Mouse (Mus musculus): ENCODE results near the gene Abca2. TPM values are rescaled to one million over a fixed set of nuclear protein-coding genes. Genes with fewer than 3 reads are reported as not detected.

Abca2 gene
- polyA plus RNA-seq, 1 experiment from 2014 or later = 2.7 TPM

GRCm38 (mm10) chr2:25482969-25483368, 54.5 kb downstream of the Abca2 start:
- H3K27ac ChIP-seq (replicated peaks) = no peak overlapping the region
- no peak overlapping the region for H3K4me3 ChIP-seq
- H3K4me1 ChIP-seq = no peaks in the 10 kb centered on the region
- H3K27me3 ChIP-seq (replicated peaks) = peaks cover 36% of the 10 kb centered on the region
- H3K36me3 ChIP-seq = no peaks in the 10 kb centered on the region
- no peaks in the 10 kb centered on the region for H3K9me3 ChIP-seq
- 27% methylated on average over 7 of the region's 7 CpGs for WGBS
- no peak overlapping the region for H3K9ac ChIP-seq
- no peak for ATAC-seq (ENCODE audit: extremely low read depth, insufficient number of reproducible peaks, low FRiP score, low TSS enrichment)
- H3K4me2 ChIP-seq = no peak overlapping the region

- no peak overlapping the region for H3K9ac ChIP-seq
- no peak for ATAC-seq (ENCODE audit: extremely low read depth, insufficient number of reproducible peaks, low FRiP score, low TSS enrichment)
- 54% methylated on average over 11 of the region's 11 CpGs for WGBS
Observed at GRCm38 (mm10) chr2:25484901-25485647, 56.6 kb downstream of the Abca2 start.

GRCm38 (mm10) chr2:25487965-25488670, 59.6 kb downstream of the Abca2 start:
- Histone ChIP-seq H3K4me1 (no peaks in the 10 kb centered on the region), H3K27me3 (replicated peaks) (peaks cover 17% of the 10 kb centered on the region), H3K9me3 (no peaks in the 10 kb centered on the region), H3K4me3 (no peak overlapping the region), H3K27ac (replicated peaks) (no peak overlapping the region), H3K9ac (no peak overlapping the region), H3K36me3 (no peaks in the 10 kb centered on the region), H3K4me2 (no peak overlapping the region)
- WGBS = 63% methylated on average over 6 of the region's 6 CpGs
- ATAC-seq (ENCODE audit: extremely low read depth, insufficient number of reproducible peaks, low FRiP score, low TSS enrichment) = no peak

More at GRCm38 (mm10) chr2:25484901-25485647, 56.6 kb downstream of the Abca2 start:
- no peak overlapping the region for H3K4me2 ChIP-seq
- no peak overlapping the region for H3K27ac ChIP-seq (replicated peaks)
- no peaks in the 10 kb centered on the region for H3K4me1 ChIP-seq
- H3K9me3 ChIP-seq = no peaks in the 10 kb centered on the region
- H3K4me3 ChIP-seq = no peak overlapping the region
- peaks cover 29% of the 10 kb centered on the region for H3K27me3 ChIP-seq (replicated peaks)
- no peaks in the 10 kb centered on the region for H3K36me3 ChIP-seq

DNA sequence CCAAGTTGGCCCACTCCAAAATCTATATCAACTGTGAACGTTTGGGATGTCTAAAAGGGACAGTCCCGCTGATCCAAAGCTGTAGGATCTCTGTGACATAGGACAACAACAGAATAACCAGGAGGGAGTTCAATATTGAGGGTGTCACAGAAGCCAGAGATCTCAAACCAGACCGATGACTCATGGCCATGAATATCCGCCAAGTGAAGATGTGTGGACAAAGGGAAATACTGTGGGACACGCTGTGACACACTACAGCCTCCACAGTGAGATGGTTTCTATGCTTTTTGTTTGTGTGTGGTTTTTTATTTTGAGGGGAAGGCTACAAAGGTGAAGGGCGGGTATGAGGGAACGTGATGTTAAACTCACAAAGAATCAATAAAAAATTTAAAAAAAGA, 60.2 kb downstream of the Abca2 start:
- Histone ChIP-seq H3K36me3 (no peaks in the 10 kb centered on the region), H3K9ac (no peak overlapping the region), H3K9me3 (no peaks in the 10 kb centered on the region), H3K4me1 (no peaks in the 10 kb centered on the region), H3K4me3 (no peak overlapping the region), H3K27ac (replicated peaks) (no peak overlapping the region), H3K4me2 (no peak overlapping the region), H3K27me3 (replicated peaks) (peaks cover 17% of the 10 kb centered on the region)
- 60% methylated on average over 7 of the region's 7 CpGs for WGBS
- no peak for ATAC-seq (ENCODE audit: extremely low read depth, insufficient number of reproducible peaks, low FRiP score, low TSS enrichment)

GRCm38 (mm10) chr2:25492988-25493387, 64.5 kb downstream of the Abca2 start:
- Histone ChIP-seq H3K27ac (replicated peaks) (no peak overlapping the region), H3K4me2 (no peak overlapping the region), H3K27me3 (replicated peaks) (0 out of 2 replicates have a peak, but pooled peaks cover 3% of the 10 kb centered on the region), H3K36me3 (no peaks in the 10 kb centered on the region), H3K9me3 (no peaks in the 10 kb centered on the region), H3K4me1 (peaks cover 5% of the 10 kb centered on the region; the same call in 1 of the 2 replicates), H3K4me3 (no peak overlapping the region), H3K9ac (no peak overlapping the region)
- no peak for ATAC-seq (ENCODE audit: extremely low read depth, insufficient number of reproducible peaks, low FRiP score, low TSS enrichment)
- 70% methylated on average over 5 of the region's 5 CpGs for WGBS

GRCm38 (mm10) chr2:25493476-25493961, 65.0 kb downstream of the Abca2 start, which contains the start of gene Lcn12:
Lcn12 (minus strand) TSS chr2:25493911.
- no peak within 1 kb of the TSS for H3K4me3 ChIP-seq
- H3K9me3 ChIP-seq = no peaks in the 10 kb centered on the region
- 68% methylated on average over 5 of the region's 5 CpGs for WGBS
- no peak within 1 kb of the TSS for H3K27ac ChIP-seq (replicated peaks)
- peaks cover 8% of the 10 kb centered on the region; the same call in 1 of the 2 replicates for H3K4me1 ChIP-seq
- no peak within 1 kb of the TSS for H3K9ac ChIP-seq
- no peak for ATAC-seq (ENCODE audit: extremely low read depth, insufficient number of reproducible peaks, low FRiP score, low TSS enrichment)
- no peaks in the 10 kb centered on the region for H3K36me3 ChIP-seq
- no peaks in the 10 kb centered on the region for H3K27me3 ChIP-seq (replicated peaks)
- no peak within 1 kb of the TSS for H3K4me2 ChIP-seq

DNA sequence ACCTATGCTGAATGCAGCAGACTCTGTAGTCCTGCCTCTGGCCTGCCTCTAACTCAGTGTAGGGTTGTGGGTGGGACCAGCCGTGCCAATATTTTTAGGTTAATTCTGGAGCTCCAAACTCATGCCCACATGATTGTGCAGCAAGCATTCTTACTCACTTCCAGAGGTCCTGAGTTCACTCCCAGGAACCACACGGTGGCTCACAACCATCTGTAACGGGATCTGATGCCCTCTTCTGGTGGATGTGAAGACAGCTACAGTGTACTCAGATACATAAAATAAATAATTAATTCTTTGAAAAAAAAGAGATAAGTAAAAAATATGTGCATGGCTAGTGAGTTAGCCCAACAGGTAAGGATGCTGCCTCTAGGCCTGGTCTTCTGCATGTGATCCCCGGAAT, 68.0 kb downstream of the Abca2 start:
- Histone ChIP-seq H3K9me3 (no peaks in the 10 kb centered on the region), H3K4me3 (no peak overlapping the region), H3K36me3 (no peaks in the 10 kb centered on the region), H3K4me2 (no peak overlapping the region), H3K27ac (replicated peaks) (no peak overlapping the region), H3K4me1 (peaks cover 17% of the 10 kb centered on the region), H3K9ac (no peak overlapping the region), H3K27me3 (replicated peaks) (no peaks in the 10 kb centered on the region)
- WGBS = 38% methylated on average over 4 of the region's 4 CpGs
- no peak for ATAC-seq (ENCODE audit: extremely low read depth, insufficient number of reproducible peaks, low FRiP score, low TSS enrichment)

Small RNAs within 50 kb of the gene (microRNA-seq; reads per million reads assigned to microRNA genes)
- gene Mir3087 = not detected

Other genes with a start within 250 kb of the Abca2 start
- 7.7 and 8.2 TPM in 2 replicates for gene Nrarp, start 247.9 kb upstream of the Abca2 start, polyA plus RNA-seq (2015; fragmentation: Nextera tagmentation; extraction: Ambion mirVana)
- 6.4 and 6.9 TPM in 2 replicates for gene Tor4a, start 231.8 kb upstream of the Abca2 start, polyA plus RNA-seq (2015; fragmentation: Nextera tagmentation; extraction: Ambion mirVana)
- 68.8 and 72.8 TPM in 2 replicates for gene Nelfb, start 217.2 kb upstream of the Abca2 start, polyA plus RNA-seq (2015; fragmentation: Nextera tagmentation; extraction: Ambion mirVana)
- not detected in 2 replicates for gene Stpg3, start 214.1 kb upstream of the Abca2 start, polyA plus RNA-seq (2015; fragmentation: Nextera tagmentation; extraction: Ambion mirVana)
- not detected in 2 replicates for gene Fam166a, start 210.0 kb upstream of the Abca2 start, polyA plus RNA-seq (2015; fragmentation: Nextera tagmentation; extraction: Ambion mirVana)
- 402 and 437 TPM in 2 replicates for gene Tubb4b, start 204.0 kb upstream of the Abca2 start, polyA plus RNA-seq (2015; fragmentation: Nextera tagmentation; extraction: Ambion mirVana)
- gene Slc34a3, start 194.3 kb upstream of the Abca2 start, polyA plus RNA-seq (2015; fragmentation: Nextera tagmentation; extraction: Ambion mirVana) = not detected in 2 replicates
- not detected in 2 replicates for gene Rnf224, start 191.9 kb upstream of the Abca2 start, polyA plus RNA-seq (2015; fragmentation: Nextera tagmentation; extraction: Ambion mirVana)
- 6.6 and 7.2 TPM in 2 replicates for gene Rnf208, start 186.4 kb upstream of the Abca2 start, polyA plus RNA-seq (2015; fragmentation: Nextera tagmentation; extraction: Ambion mirVana)
- not detected in 2 replicates for gene Cysrt1, start 186.3 kb upstream of the Abca2 start, polyA plus RNA-seq (2015; fragmentation: Nextera tagmentation; extraction: Ambion mirVana)
- gene AL732309.1, start 181.8 kb upstream of the Abca2 start, polyA plus RNA-seq (2015; fragmentation: Nextera tagmentation; extraction: Ambion mirVana) = 2.1 and 2.9 TPM in 2 replicates
- 15.5 and 15.9 TPM in 2 replicates for gene Tmem203, start 173.3 kb upstream of the Abca2 start, polyA plus RNA-seq (2015; fragmentation: Nextera tagmentation; extraction: Ambion mirVana)
- gene Tprn, start 166.1 kb upstream of the Abca2 start, polyA plus RNA-seq (2015; fragmentation: Nextera tagmentation; extraction: Ambion mirVana) = 3.5 and 4.3 TPM in 2 replicates
- 144 and 158 TPM in 2 replicates for gene Ssna1, start 156.3 kb upstream of the Abca2 start, polyA plus RNA-seq (2015; fragmentation: Nextera tagmentation; extraction: Ambion mirVana)
- gene Anapc2, start 156.2 kb upstream of the Abca2 start, polyA plus RNA-seq (2015; fragmentation: Nextera tagmentation; extraction: Ambion mirVana) = 77.3 and 82.5 TPM in 2 replicates
- not detected in 2 replicates for gene Tmem210, start 140.6 kb upstream of the Abca2 start, polyA plus RNA-seq (2015; fragmentation: Nextera tagmentation; extraction: Ambion mirVana)
- gene Lrrc26, start 138.8 kb upstream of the Abca2 start, polyA plus RNA-seq (2015; fragmentation: Nextera tagmentation; extraction: Ambion mirVana) = not detected in 2 replicates
- gene Grin1, start 109.5 kb upstream of the Abca2 start, polyA plus RNA-seq (2015; fragmentation: Nextera tagmentation; extraction: Ambion mirVana) = 0.09 and 0.16 TPM in 2 replicates
- 28.4 and 31.3 TPM in 2 replicates for gene Man1b1, start 96.4 kb upstream of the Abca2 start, polyA plus RNA-seq (2015; fragmentation: Nextera tagmentation; extraction: Ambion mirVana)
- 13.6 and 14.4 TPM in 2 replicates for gene Dpp7, start 72.3 kb upstream of the Abca2 start, polyA plus RNA-seq (2015; fragmentation: Nextera tagmentation; extraction: Ambion mirVana)
- gene Uap1l1, start 63.0 kb upstream of the Abca2 start, polyA plus RNA-seq (2015; fragmentation: Nextera tagmentation; extraction: Ambion mirVana) = 14.9 and 17.0 TPM in 2 replicates
- 16.5 and 18.1 TPM in 2 replicates for gene Sapcd2, start 56.4 kb upstream of the Abca2 start, polyA plus RNA-seq (2015; fragmentation: Nextera tagmentation; extraction: Ambion mirVana)
- gene Entpd2, start 32.8 kb upstream of the Abca2 start, polyA plus RNA-seq (2015; fragmentation: Nextera tagmentation; extraction: Ambion mirVana) = 0.51 and 0.68 TPM in 2 replicates
- 26.6 and 29.0 TPM in 2 replicates for gene Npdc1, start 29.4 kb upstream of the Abca2 start, polyA plus RNA-seq (2015; fragmentation: Nextera tagmentation; extraction: Ambion mirVana)
- gene Fut7, start 5.4 kb upstream of the Abca2 start, polyA plus RNA-seq (2015; fragmentation: Nextera tagmentation; extraction: Ambion mirVana) = 0.07 TPM in 1 of 2 replicates, not detected in the other
- gene Clic3, start 28.1 kb downstream of the Abca2 start, polyA plus RNA-seq (2015; fragmentation: Nextera tagmentation; extraction: Ambion mirVana) = 1.8 and 2.5 TPM in 2 replicates
- gene Paxx, start 32.4 kb downstream of the Abca2 start, polyA plus RNA-seq (2015; fragmentation: Nextera tagmentation; extraction: Ambion mirVana) = 25.6 and 25.7 TPM in 2 replicates
- 19.8 and 20.7 TPM in 2 replicates for gene Ptgds, start 41.3 kb downstream of the Abca2 start, polyA plus RNA-seq (2015; fragmentation: Nextera tagmentation; extraction: Ambion mirVana)
- gene Lcn12, start 65.2 kb downstream of the Abca2 start, polyA plus RNA-seq (2015; fragmentation: Nextera tagmentation; extraction: Ambion mirVana) = not detected in 2 replicates
- 73.8 and 83.9 TPM in 2 replicates for gene Fbxw5, start 72.0 kb downstream of the Abca2 start, polyA plus RNA-seq (2015; fragmentation: Nextera tagmentation; extraction: Ambion mirVana)
- gene C8g, start 73.0 kb downstream of the Abca2 start, polyA plus RNA-seq (2015; fragmentation: Nextera tagmentation; extraction: Ambion mirVana) = 3.1 and 3.5 TPM in 2 replicates
- gene Traf2, start 118.2 kb downstream of the Abca2 start, polyA plus RNA-seq (2015; fragmentation: Nextera tagmentation; extraction: Ambion mirVana) = 21.0 and 22.9 TPM in 2 replicates
- 277 and 302 TPM in 2 replicates for gene Edf1, start 129.1 kb downstream of the Abca2 start, polyA plus RNA-seq (2015; fragmentation: Nextera tagmentation; extraction: Ambion mirVana)
- 4.6 and 7.3 TPM in 2 replicates for gene Mamdc4, start 146.1 kb downstream of the Abca2 start, polyA plus RNA-seq (2015; fragmentation: Nextera tagmentation; extraction: Ambion mirVana)
- 177 and 199 TPM in 2 replicates for gene Phpt1, start 146.5 kb downstream of the Abca2 start, polyA plus RNA-seq (2015; fragmentation: Nextera tagmentation; extraction: Ambion mirVana)
- 0.14 and 0.27 TPM in 2 replicates for gene Ajm1, start 153.1 kb downstream of the Abca2 start, polyA plus RNA-seq (2015; fragmentation: Nextera tagmentation; extraction: Ambion mirVana)
- gene Rabl6, start 179.8 kb downstream of the Abca2 start, polyA plus RNA-seq (2015; fragmentation: Nextera tagmentation; extraction: Ambion mirVana) = 42.9 and 47.6 TPM in 2 replicates
- gene Ccdc183, start 189.0 kb downstream of the Abca2 start, polyA plus RNA-seq (2015; fragmentation: Nextera tagmentation; extraction: Ambion mirVana) = 0.11 and 0.13 TPM in 2 replicates
- 20.3 and 20.4 TPM in 2 replicates for gene Tmem141, start 193.3 kb downstream of the Abca2 start, polyA plus RNA-seq (2015; fragmentation: Nextera tagmentation; extraction: Ambion mirVana)
- gene Fcna, start 199.3 kb downstream of the Abca2 start, polyA plus RNA-seq (2015; fragmentation: Nextera tagmentation; extraction: Ambion mirVana) = 2.3 and 2.6 TPM in 2 replicates
- not detected in 2 replicates for gene Lcn8, start 224.4 kb downstream of the Abca2 start, polyA plus RNA-seq (2015; fragmentation: Nextera tagmentation; extraction: Ambion mirVana)
- not detected in 2 replicates for gene Lcn5, start 229.2 kb downstream of the Abca2 start, polyA plus RNA-seq (2015; fragmentation: Nextera tagmentation; extraction: Ambion mirVana)
- gene Lcn6, start 248.1 kb downstream of the Abca2 start, polyA plus RNA-seq (2015; fragmentation: Nextera tagmentation; extraction: Ambion mirVana) = not detected in 2 replicates

Measured in heart, embryonic 13.5 days (tissue).